Mouse (Mus musculus) left cerebral cortex, postnatal 36 days (tissue): ENCODE data around the gene Igfbp1. TPM values are rescaled to one million over a fixed set of nuclear protein-coding genes. Genes with fewer than 3 reads are reported as not detected.
"Not testable (repeated sequence)": the region's sequence is repeated elsewhere in the genome, so short reads cannot be mapped to it uniquely, and the experiment has no call there.

Experiments used
- DNase-seq, 2 experiments: peaks; one replicate each; pipeline ENCODE4 v3.0.0; 2021 to 2022; ENCODE audit warnings: low spot score in 2 of 2, mixed read lengths in 1 of 2
- intact Hi-C: fragments of 180-260 bp; cut with DNase I; formaldehyde crosslinking; loops from one replicate; pipeline ENCODE4 v1.15.1; 2025
- total RNA-seq, 2 experiments: library from RNA; stranded (reverse); gene quantifications; 2 replicates each; pipeline ENCODE4 v1.2.3; 2021

The Igfbp1 gene
- total RNA-seq, 2 experiments from 2014 or later = not detected

- DNase-seq, intact Hi-C loops: not testable (repeated sequence)
These were observed 24.2 kb downstream of the Igfbp1 start for GRCm38 (mm10) chr11:7221826-7222225.

GRCm38 (mm10) chr11:7226200-7226599 is 28.6 kb downstream of the Igfbp1 start:
- intact Hi-C loops = no loop called here
- DNase-seq = peak in 1 of 2 experiments; percentile 42

GRCm38 (mm10) chr11:7226810-7227550 is 29.4 kb downstream of the Igfbp1 start:
- DNase-seq = no peak
- intact Hi-C loops = no loop called here

- no peak for DNase-seq
- intact Hi-C loops = no loop called here
These were observed 30.5 kb downstream of the Igfbp1 start for GRCm38 (mm10) chr11:7228107-7228506.

- intact Hi-C loops = no loop called here
- no peak for DNase-seq
These were observed 32.4 kb downstream of the Igfbp1 start for GRCm38 (mm10) chr11:7230000-7230399.

- DNase-seq = no peak
- intact Hi-C loops = no loop called here
These were observed 34.4 kb downstream of the Igfbp1 start for GRCm38 (mm10) chr11:7231958-7232357.

GRCm38 (mm10) chr11:7233333-7233732 is 35.8 kb downstream of the Igfbp1 start:
- DNase-seq = no peak
- intact Hi-C loops = no loop called here

- intact Hi-C loops = no loop called here
These were observed 36.9 kb downstream of the Igfbp1 start for GRCm38 (mm10) chr11:7234436-7234835.

GRCm38 (mm10) chr11:7234981-7235609 is 37.5 kb downstream of the Igfbp1 start:
- no peak for DNase-seq
- intact Hi-C loops = no loop called here

More at GRCm38 (mm10) chr11:7234436-7234835, 36.9 kb downstream of the Igfbp1 start:
- no peak for DNase-seq

GRCm38 (mm10) chr11:7236751-7237150 is 39.2 kb downstream of the Igfbp1 start:
- DNase-seq = no peak
- intact Hi-C loops = no loop called here

GRCm38 (mm10) chr11:7237712-7238111 is 40.1 kb downstream of the Igfbp1 start:
- no peak for DNase-seq
- intact Hi-C loops = no loop called here

GRCm38 (mm10) chr11:7238546-7238945 is 41.0 kb downstream of the Igfbp1 start:
- intact Hi-C loops = no loop called here
- DNase-seq = no peak

- DNase-seq = no peak
- intact Hi-C loops = no loop called here
These were observed 41.6 kb downstream of the Igfbp1 start for GRCm38 (mm10) chr11:7239041-7239740.

GRCm38 (mm10) chr11:7244782-7245181 is 47.2 kb downstream of the Igfbp1 start:
- intact Hi-C loops = no loop called here
- no peak for DNase-seq

GRCm38 (mm10) chr11:7250415-7250814 is 52.8 kb downstream of the Igfbp1 start:
- no peak for DNase-seq
- intact Hi-C loops = no loop called here

GRCm38 (mm10) chr11:7250870-7251269 is 53.3 kb downstream of the Igfbp1 start:
- intact Hi-C loops = no loop called here
- DNase-seq = no peak

Other genes starting within 250 kb of the Igfbp1 start
- 100 to 1,000 TPM; 264 to 305 TPM for gene Adcy1, start 134.3 kb upstream of the Igfbp1 start, total RNA-seq
- not detected for gene Gm11985, start 9.2 kb upstream of the Igfbp1 start, total RNA-seq
- gene Igfbp3, start 16.1 kb downstream of the Igfbp1 start, total RNA-seq = 10 to 100 TPM in 1 of 2 experiments, 1 to 10 TPM in 1; 8.5 to 12.3 TPM